Mouse (Mus musculus) lung, postnatal 0 days (tissue): Measurements from ENCODE around the gene Exoc8.

Experiments used
- CTCF ChIP-seq: IDR thresholded peaks from 2 replicates; pipeline ENCODE4 v1.5.1; 2016; ENCODE audit warnings: antibody characterized with exemption, mild to moderate bottlenecking
- EP300 ChIP-seq: IDR thresholded peaks from 2 replicates; pipeline ENCODE4 v1.6.1; 2016; ENCODE audit warnings: antibody characterized with exemption, mild to moderate bottlenecking, control low read depth

GRCm38 (mm10) chr8:124930086-124930485 is 32.6 kb upstream of the Exoc8 start:
- TF ChIP-seq CTCF (no peak), EP300 (no peak)
